Mouse (Mus musculus): ENCODE results near the gene Ccdc43. TPM values are rescaled to one million over a fixed set of nuclear protein-coding genes. Genes with fewer than 3 reads are reported as not detected.

Ccdc43 gene
- polyA plus RNA-seq, 1 experiment from 2014 or later = 40.4 TPM

Small RNA genes lying within 50 kb of the gene (microRNA-seq; reads per million reads assigned to microRNA genes)
- gene Gm22920 (ENCODE audit: borderline number of aligned reads) = not detected

Other genes starting within 250 kb of the Ccdc43 start
- gene Itga2b, start 227.7 kb downstream of the Ccdc43 start, polyA plus RNA-seq (2015; fragmentation: Nextera tagmentation; extraction: Ambion mirVana) = 9.1 and 9.5 TPM in 2 replicates
- 56.2 and 59.1 TPM in 2 replicates for gene Gpatch8, start 141.4 kb downstream of the Ccdc43 start, polyA plus RNA-seq (2015; fragmentation: Nextera tagmentation; extraction: Ambion mirVana)
- 11.1 and 12.0 TPM in 2 replicates for gene Gm11627, start 118.3 kb downstream of the Ccdc43 start, polyA plus RNA-seq (2015; fragmentation: Nextera tagmentation; extraction: Ambion mirVana)
- 45.8 and 47.6 TPM in 2 replicates for gene Fzd2, start 93.4 kb downstream of the Ccdc43 start, polyA plus RNA-seq (2015; fragmentation: Nextera tagmentation; extraction: Ambion mirVana)
- gene Meioc, start 34.1 kb downstream of the Ccdc43 start, polyA plus RNA-seq (2015; fragmentation: Nextera tagmentation; extraction: Ambion mirVana) = 0.58 and 0.80 TPM in 2 replicates
- gene Adam11, start 63.7 kb upstream of the Ccdc43 start, polyA plus RNA-seq (2015; fragmentation: Nextera tagmentation; extraction: Ambion mirVana) = 7.1 and 7.8 TPM in 2 replicates
- gene Gjc1, start 121.9 kb upstream of the Ccdc43 start, polyA plus RNA-seq (2015; fragmentation: Nextera tagmentation; extraction: Ambion mirVana) = 58.3 and 60.5 TPM in 2 replicates
- 1.1 and 2.1 TPM in 2 replicates for gene Higd1b, start 138.1 kb upstream of the Ccdc43 start, polyA plus RNA-seq (2015; fragmentation: Nextera tagmentation; extraction: Ambion mirVana)
- gene Eftud2, start 183.2 kb upstream of the Ccdc43 start, polyA plus RNA-seq (2015; fragmentation: Nextera tagmentation; extraction: Ambion mirVana) = 154 and 167 TPM in 2 replicates
- 2.0 and 5.5 TPM in 2 replicates for gene Ccdc103, start 183.4 kb upstream of the Ccdc43 start, polyA plus RNA-seq (2015; fragmentation: Nextera tagmentation; extraction: Ambion mirVana)
- gene Fam187a, start 187.4 kb upstream of the Ccdc43 start, polyA plus RNA-seq (2015; fragmentation: Nextera tagmentation; extraction: Ambion mirVana) = not detected in 2 replicates
- 0.39 and 0.51 TPM in 2 replicates for gene Gfap, start 203.1 kb upstream of the Ccdc43 start, polyA plus RNA-seq (2015; fragmentation: Nextera tagmentation; extraction: Ambion mirVana)
- 8.0 and 8.8 TPM in 2 replicates for gene Kif18b, start 227.3 kb upstream of the Ccdc43 start, polyA plus RNA-seq (2015; fragmentation: Nextera tagmentation; extraction: Ambion mirVana)
- gene C1ql1, start 248.9 kb upstream of the Ccdc43 start, polyA plus RNA-seq (2015; fragmentation: Nextera tagmentation; extraction: Ambion mirVana) = 2.7 and 4.1 TPM in 2 replicates

Data from embryonic facial prominence, embryonic 15.5 days (tissue).